Mouse (Mus musculus) testis, adult 2 months (tissue): ENCODE data around the gene Vmn1r85. TPM values are rescaled to one million over a fixed set of nuclear protein-coding genes. Genes with fewer than 3 reads are reported as not detected.
A peak's percentile ranks its signal among the peaks of the same experiment; 100 is the strongest.

Source experiments
- H3K27ac ChIP-seq: fragments of 200-500 bp; 2 replicates; pipeline ENCODE4 v1.5.1; 2012; ENCODE audit warnings: low read depth, low read length; ENCODE audit not compliant: control insufficient read depth, insufficient read depth
- H3K27me3 ChIP-seq: fragments of 200-500 bp; 2 replicates; pipeline ENCODE4 v1.6.1; 2012; ENCODE audit warnings: mild to moderate bottlenecking, low read length, moderate library complexity; ENCODE audit not compliant: control insufficient read depth, insufficient read depth
- H3K36me3 ChIP-seq: fragments of 200-500 bp; 2 replicates; pipeline ENCODE4 v1.6.1; 2012; ENCODE audit warnings: mild to moderate bottlenecking, low read length; ENCODE audit not compliant: control insufficient read depth, insufficient read depth
- H3K4me1 ChIP-seq: fragments of 200-500 bp; 2 replicates; pipeline ENCODE4 v1.6.1; 2012; ENCODE audit warnings: low read length; ENCODE audit not compliant: control insufficient read depth, insufficient read depth
- H3K4me3 ChIP-seq: fragments of 200-500 bp; 2 replicates; pipeline ENCODE4 v1.5.1; 2012; ENCODE audit warnings: low read depth, mild to moderate bottlenecking, low read length, moderate library complexity, mixed read lengths; ENCODE audit not compliant: control insufficient read depth
- CTCF ChIP-seq: fragments of 200-500 bp; IDR thresholded peaks from 2 replicates; pipeline ENCODE4 v1.5.1; 2012; ENCODE audit warnings: low read depth, mild to moderate bottlenecking, inconsistent platforms, low read length, moderate library complexity; ENCODE audit not compliant: control insufficient read depth, insufficient read depth, insufficient replicate concordance
- POLR2A ChIP-seq: fragments of 200-500 bp; IDR thresholded peaks from 2 replicates; pipeline ENCODE4 v1.6.1; 2012; ENCODE audit warnings: low read depth, mild to moderate bottlenecking, inconsistent platforms, low read length, moderate library complexity; ENCODE audit not compliant: control insufficient read depth
- polyA plus RNA-seq: library from polyadenylated mRNA; depleted of rRNA; stranded (reverse); fragments of >200 nt; gene quantifications from 2 replicates; pipeline ENCODE4 v1.2.3, GENCODE M21; 2012

The Vmn1r85 gene
- polyA plus RNA-seq, 1 experiment = not detected

GRCm38 (mm10) chr7:13059536-13059935, 35.4 kb downstream of the Vmn1r85 start:
- H3K4me1 ChIP-seq = peaks cover 3% of the 10 kb centered on the region
- no peak overlapping the region for H3K4me3 ChIP-seq
- H3K27me3 ChIP-seq = no peaks in the 10 kb centered on the region
- no peak overlapping the region for H3K27ac ChIP-seq
- TF ChIP-seq POLR2A (no peak), CTCF (no peak)
- H3K36me3 ChIP-seq = no peaks in the 10 kb centered on the region

DNA sequence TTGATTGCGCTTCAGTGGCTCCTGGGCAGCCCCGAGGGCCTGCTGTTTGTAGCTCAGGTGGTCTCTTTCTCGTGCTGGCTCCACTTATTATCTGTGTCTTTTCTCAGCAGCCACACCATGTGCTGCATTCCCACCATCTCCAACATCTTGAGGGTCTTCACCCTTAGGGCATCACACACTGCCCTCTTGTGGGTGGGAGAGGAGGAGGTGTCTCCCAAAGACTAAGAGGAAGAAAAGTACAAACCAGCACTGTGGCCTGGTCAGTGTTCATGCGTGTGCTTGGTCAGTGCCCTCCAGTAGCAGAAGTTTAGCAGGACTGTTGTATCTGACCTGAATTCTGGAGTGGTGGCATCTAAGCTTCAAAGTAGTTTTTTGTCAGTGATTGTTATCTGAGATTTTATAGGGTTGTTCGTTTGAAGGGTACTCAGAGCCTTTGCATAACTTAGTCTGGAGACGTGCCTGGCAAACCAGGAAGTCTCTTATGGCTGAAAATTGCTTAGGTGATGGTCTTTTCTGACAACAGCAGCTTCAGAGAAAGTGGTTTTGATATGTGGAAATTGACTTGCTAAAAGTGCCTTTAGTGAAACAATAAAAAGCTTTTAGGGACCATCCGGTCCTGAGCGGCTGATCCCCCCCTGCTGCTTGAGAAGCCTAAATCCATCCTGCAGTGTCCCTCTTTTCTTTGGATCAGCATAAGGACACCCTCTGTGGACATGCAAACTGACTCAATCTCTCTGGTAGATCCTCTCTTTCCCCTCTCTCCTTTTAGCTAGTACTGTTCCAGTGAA, 37.9 kb downstream of the Vmn1r85 start:
- peaks cover 10% of the 10 kb centered on the region for H3K4me1 ChIP-seq
- no peak overlapping the region for H3K4me3 ChIP-seq
- no peak for TF ChIP-seq POLR2A
- H3K27ac ChIP-seq = no peak overlapping the region
- H3K36me3 ChIP-seq = no peaks in the 10 kb centered on the region
- H3K27me3 ChIP-seq = no peaks in the 10 kb centered on the region

DNA sequence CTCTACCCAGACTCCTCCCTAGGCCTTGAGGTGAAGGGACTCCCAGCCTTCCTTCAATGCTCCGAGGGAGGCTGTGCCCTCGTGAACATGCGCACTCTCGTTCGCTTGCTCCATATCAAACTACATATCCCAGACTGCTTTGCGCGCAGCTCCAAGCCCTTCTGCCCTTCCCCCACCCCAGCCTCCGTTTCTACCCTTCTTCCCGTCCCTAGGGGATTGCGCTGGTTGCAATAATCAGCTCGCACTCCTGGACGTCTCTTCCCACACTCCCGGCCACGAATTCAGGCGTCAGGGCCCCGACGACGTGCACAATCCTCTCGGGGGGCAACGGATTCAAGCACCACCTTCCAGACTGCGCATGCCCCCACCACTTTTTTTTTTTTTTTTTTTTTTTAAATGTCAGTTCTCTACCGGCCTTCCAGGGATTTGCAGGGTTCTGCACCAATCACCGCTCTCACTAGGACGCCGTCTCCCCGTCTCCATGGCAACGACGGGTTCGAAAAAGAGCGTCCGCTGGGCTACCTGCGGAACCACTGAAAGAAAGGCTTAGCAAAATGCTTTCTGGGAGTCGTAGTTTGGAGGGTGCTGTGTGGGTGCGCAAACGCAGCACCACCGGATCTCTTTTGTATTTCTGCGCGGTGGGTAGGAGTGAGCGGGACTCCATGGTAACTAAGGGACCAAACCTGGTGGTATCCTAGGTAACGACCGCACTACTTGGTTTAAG, 40.5 kb downstream of the Vmn1r85 start, which contains the start of gene Mzf1:
Gene Mzf1 (minus strand): TSS at position 478 of the 724 bp plus-strand sequence.
- no peaks in the 10 kb centered on the region for H3K27me3 ChIP-seq
- H3K36me3 ChIP-seq = no peaks in the 10 kb centered on the region
- peak within 1 kb of the TSS; percentile 98 for H3K27ac ChIP-seq
- peaks cover 10% of the 10 kb centered on the region for H3K4me1 ChIP-seq
- TF ChIP-seq CTCF (no peak), POLR2A (peak; percentile 66)
- H3K4me3 ChIP-seq = peak within 1 kb of the TSS; percentile 94

DNA sequence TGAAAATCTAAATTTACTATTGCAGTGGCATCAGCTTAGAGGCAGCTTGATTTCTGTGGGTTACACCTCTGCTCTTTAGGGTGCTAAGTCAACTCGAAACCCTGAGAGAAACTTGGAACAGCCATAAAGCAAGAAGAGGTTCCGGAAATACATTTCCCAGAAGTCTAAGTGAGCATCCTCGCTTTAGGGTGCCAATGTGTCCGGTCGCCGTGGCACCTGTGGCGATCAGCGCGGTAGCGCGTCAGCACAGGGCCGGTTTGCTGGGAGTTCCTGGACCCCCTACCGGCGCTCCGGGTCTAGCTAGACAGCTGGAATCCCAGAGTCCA, 41.0 kb downstream of the Vmn1r85 start:
- Histone ChIP-seq H3K4me3 (peak overlapping the region; percentile 94), H3K27me3 (no peaks in the 10 kb centered on the region), H3K4me1 (peaks cover 10% of the 10 kb centered on the region), H3K36me3 (no peaks in the 10 kb centered on the region), H3K27ac (peak overlapping the region; percentile 98)
- TF ChIP-seq POLR2A (no peak), CTCF (no peak)

DNA sequence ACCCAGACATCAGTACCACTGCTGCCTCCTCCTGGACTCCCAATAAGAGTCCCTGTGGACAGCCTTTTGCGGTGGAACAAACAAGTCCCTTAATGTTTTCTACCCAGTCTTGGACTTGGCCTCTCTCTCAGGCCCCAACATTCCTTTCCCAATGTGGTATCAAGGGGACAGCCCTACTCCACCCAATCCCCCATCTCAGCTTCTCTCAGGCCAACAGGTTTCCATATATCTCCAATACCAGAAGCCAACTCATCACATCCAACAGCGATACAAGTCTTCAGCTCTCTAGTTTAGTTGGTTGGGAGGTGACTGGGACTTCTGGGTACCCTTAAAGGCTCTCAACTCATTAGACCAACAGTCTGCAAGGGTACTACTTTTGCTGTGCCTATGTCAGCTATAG, 41.5 kb downstream of the Vmn1r85 start:
- no peak for TF ChIP-seq POLR2A
- no peak for TF ChIP-seq CTCF
- Histone ChIP-seq H3K36me3 (no peaks in the 10 kb centered on the region), H3K4me3 (no peak overlapping the region; the same call in 1 of the 2 replicates), H3K27me3 (no peaks in the 10 kb centered on the region), H3K27ac (no peak overlapping the region), H3K4me1 (peaks cover 10% of the 10 kb centered on the region)

DNA sequence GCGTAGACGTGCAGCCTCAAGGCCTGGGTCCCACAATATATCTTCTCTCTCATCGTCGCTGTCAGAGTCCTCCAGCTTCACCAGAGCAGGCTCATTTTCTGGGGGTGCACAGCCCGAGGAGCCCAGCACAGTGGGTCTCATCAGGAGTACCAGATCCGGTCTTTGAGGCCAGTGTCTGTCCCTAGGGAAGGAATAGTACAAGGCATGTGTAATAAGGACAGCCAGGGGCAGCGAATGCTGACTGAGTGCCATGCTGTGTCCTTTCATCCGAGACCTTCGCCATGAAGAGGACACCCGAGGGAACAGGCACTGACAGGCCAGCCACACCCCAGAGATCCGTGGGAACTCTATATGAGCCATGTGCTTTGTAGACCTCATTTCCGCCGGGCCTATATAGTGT, 42.0 kb downstream of the Vmn1r85 start:
- H3K4me1 ChIP-seq = peaks cover 10% of the 10 kb centered on the region
- no peaks in the 10 kb centered on the region for H3K27me3 ChIP-seq
- TF ChIP-seq CTCF (no peak), POLR2A (no peak)
- H3K27ac ChIP-seq = no peak overlapping the region
- H3K36me3 ChIP-seq = no peaks in the 10 kb centered on the region
- peak overlapping the region; percentile 15 for H3K4me3 ChIP-seq

GRCm38 (mm10) chr7:13046084-13046483, 48.9 kb downstream of the Vmn1r85 start:
- TF ChIP-seq POLR2A (no peak), CTCF (no peak)

More at GRCm38 (mm10) chr7:13046084-13046483, 48.9 kb downstream of the Vmn1r85 start:
- H3K27ac ChIP-seq = no peak overlapping the region
- no peak overlapping the region for H3K4me3 ChIP-seq
- H3K27me3 ChIP-seq = no peaks in the 10 kb centered on the region
- no peaks in the 10 kb centered on the region for H3K36me3 ChIP-seq
- H3K4me1 ChIP-seq = peaks cover 23% of the 10 kb centered on the region
